Mouse (Mus musculus): Measurements from ENCODE around the gene Tgfbr3l. TPM values are rescaled to one million over a fixed set of nuclear protein-coding genes. Genes with fewer than 3 reads are reported as not detected.

The Tgfbr3l gene
- total RNA-seq, 2 experiments from 2014 or later, result not detected

DNA sequence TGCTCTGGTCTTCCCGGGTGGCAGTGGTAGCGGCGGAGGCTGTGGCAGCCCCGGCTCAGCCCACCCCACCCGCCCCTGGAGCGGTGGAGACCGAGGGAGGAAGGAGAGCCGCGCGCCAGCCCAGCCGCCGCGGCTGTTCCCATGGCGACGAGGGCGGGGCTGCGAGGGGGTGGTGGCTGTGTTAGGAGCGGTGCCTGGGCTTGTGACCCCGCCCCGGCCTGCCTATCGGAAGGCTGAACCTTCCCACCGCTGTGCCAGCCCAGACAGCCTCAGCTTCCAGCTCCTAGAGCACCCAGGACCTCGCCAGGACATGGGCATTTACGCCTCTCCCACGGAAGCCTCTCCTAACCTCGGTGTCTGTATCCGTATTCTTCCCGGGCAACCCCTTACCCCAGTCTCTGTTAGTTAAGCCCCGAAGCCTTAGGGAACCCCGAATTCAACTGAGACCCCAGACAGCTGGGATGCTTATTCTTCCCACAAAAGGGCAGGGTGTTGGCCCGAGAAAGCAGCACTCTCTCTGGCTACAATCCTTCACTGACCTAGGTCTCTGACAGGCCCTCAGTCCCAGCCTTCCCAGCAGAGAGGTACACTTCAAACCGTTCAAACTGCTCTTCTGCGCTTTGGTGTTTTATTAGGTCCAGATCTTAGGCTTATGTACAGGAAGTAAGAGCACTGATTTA is 11.3 kb downstream of the Tgfbr3l start, which contains the start of gene Ctxn1:
Ctxn1 (minus strand) TSS at position 150 of the 680 bp plus-strand sequence.
- peak; percentile 93 for ATAC-seq (replicated peaks; ENCODE audit: low FRiP score, poor library complexity, severe bottlenecking)

DNA sequence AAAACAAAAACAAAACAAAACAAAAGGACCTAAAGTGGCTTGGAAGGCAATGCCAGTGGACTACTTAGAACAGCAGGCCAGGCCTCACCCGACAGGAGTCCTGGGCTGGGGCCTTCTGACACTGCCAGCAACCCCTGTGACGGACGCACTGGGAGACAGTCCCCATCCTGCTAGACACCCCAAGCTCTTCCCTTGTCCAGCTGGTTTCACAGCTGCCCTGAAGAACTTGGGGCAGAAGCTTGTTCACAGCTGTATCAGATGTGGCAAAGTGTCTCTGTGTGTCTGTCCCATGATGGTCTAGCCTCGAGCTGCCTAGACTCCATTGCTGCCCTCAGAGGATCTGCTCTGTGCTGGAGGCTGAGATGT is 11.8 kb downstream of the Tgfbr3l start:
- ATAC-seq (replicated peaks; ENCODE audit: low FRiP score, poor library complexity, severe bottlenecking), result no peak

DNA sequence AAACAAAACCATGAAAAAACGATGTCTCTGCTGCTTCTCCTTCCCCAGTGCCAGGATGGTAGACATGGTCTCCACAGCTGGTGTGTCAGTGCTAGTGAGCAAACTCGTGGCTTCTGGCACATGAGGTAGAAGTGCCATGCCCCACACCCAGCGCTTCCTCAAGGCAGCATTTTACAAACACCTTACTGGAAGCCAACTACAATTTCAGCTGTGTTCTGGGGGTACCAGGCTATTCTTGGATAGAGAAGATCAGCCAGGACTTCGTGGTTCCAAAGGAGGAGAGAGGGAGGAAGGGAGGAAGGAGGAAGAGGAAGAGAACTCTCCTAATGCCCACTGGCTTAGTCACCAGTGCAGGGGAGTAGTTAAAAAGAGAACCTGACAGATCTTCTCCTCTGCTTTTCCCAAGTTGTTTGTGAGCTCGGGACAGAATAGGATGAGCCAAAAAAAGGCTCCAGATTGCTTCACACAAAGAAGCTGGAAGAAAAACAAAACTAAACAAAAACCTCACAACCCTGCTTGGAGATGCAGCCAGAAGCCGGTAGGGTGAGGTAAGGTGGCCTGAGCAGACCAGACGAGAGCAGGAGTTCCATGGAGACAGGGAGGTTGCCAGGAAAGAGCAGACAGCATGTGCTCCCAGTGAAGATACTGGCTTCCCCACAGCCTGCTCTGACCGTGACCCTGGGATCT is 15.2 kb downstream of the Tgfbr3l start:
- ATAC-seq (replicated peaks; ENCODE audit: low FRiP score, poor library complexity, severe bottlenecking), result no peak

DNA sequence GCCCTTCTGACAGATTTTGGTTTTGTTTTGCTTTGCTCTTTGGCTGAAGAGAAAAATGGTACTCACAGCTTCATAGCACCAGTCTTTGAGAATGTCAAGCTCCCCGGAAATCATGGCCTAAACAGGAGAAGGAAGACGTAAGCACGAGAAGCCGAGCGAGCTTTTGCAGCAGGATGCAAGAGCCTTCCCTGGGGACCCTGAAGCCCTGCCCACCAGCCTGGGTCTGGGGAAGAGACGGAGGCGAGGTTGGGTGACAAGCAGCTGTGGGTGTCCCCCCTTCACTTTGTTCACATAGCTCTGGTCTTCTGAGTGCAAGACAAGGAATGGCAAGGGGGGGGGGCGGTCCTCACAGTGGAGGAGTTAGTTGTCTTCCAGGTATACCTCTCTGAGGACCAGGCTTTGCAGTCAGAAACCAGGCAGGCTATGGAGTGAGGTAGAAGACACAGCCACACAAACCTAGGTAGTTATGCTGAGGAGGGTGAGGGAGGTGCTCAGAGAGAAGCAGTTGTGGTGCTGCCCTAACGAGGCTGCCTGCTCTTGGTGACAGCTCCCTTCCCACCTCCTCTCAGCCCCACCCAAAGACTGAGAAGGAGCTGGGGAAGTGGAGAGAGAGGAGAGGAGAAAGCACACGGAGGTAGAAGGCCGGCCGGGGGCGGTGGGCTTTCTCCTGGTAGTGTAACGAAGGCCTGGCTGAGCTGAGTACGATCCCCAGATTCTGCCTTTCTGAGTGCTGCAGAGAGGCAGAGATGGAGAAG is 17.3 kb downstream of the Tgfbr3l start:
- ATAC-seq (replicated peaks; ENCODE audit: low FRiP score, poor library complexity, severe bottlenecking), result no peak

DNA sequence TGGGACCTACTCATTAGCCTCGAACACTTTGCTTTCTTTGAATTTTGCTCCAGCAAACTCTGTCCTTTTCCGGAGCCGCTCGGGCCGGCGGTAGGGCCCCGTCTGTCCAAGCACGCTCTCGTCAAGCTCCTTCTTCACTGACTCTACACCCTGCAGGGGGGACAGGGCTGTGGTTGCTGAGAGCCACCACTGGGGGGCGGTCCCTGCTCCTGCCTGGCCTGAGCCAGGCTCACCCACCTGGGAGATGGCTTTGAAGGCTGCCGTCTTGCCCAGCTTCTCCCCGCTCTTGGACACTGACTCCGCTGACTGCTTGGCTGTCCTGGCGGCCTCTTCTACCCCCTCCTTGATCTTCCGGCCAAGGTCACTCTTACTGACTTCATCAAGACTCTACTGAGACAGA is 19.6 kb downstream of the Tgfbr3l start:
- ATAC-seq (replicated peaks; ENCODE audit: low FRiP score, poor library complexity, severe bottlenecking), result no peak

DNA sequence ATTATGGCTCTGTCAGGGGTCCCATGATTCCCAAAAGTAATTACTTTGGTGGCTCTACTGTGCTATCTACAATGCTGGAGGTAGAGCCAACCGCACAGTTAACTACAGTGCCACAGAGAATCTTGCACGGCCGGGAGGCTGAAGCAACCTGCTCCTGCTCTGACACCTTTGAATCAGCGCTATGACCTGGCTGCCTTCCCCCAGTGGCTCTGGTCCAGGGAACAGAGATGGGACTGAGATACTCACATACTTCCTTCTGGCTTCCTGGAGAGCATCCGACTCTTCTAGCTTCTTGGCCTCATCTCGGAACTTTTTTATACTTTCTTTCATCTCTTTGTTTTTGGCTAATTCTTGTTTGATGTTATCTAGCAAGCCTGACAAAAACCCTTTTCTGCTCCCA is 21.6 kb downstream of the Tgfbr3l start:
- ATAC-seq (replicated peaks; ENCODE audit: low FRiP score, poor library complexity, severe bottlenecking), result no peak

DNA sequence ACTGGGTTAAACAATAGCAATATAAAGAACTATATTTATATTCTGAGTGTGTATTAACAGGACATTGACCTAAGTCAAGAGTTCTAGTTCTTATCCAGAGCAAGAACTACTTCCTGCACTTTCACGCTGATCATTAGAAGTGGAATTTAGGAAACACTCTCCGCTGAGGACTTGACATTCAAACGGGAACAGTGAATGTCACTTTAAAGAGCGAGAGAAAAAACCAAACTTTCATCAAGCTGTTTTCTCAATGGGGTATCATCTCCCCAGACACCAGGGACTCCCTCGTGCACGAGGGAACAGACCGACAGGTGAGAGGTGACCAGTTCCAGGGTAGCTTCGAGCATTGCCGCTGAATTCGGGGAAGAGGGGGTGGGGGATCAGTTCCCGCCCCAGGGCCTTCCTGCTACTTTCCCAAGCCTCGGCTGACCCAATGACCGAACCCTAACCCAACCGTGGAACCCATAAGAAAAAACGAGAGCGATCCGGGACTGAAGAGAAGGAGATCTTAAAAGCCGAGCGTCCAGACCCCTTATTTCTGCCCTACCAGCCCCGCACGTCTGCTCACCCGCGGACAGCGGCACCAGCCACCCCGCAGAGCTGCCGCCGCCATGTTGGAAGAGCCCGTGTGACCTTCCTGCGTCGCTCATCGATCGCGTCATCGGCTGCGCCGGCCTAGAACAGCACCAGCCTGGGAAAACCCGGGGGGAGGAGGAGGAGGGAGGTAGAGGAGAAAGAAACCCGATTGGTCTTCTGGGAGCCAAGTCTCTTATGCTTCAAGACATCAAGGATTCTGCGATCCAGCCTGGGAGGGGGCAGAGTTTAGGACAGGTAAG is 27.5 kb downstream of the Tgfbr3l start, which contains the start of gene Timm44:
Timm44 (minus strand) TSS at position 639 of the 836 bp plus-strand sequence.
- peak; percentile 99 for ATAC-seq (replicated peaks; ENCODE audit: low FRiP score, poor library complexity, severe bottlenecking)

DNA sequence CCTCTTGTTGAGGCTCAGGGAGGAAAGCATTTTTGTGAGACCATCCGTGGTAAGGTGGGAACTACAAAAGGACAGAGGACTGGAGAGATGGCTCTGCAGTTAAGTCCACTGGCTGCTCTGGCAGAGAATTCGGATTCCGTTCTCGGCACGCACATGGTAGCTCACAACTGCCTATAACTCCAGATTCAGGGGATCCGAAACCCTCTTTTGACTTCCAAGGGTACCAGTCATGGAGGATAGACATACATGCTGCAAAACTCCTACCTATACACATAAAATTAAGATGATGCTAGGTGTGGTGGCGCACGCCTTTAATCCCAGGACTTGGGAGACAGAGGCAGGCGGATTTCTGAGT is 28.1 kb downstream of the Tgfbr3l start:
- no peak for ATAC-seq (replicated peaks; ENCODE audit: low FRiP score, poor library complexity, severe bottlenecking)

DNA sequence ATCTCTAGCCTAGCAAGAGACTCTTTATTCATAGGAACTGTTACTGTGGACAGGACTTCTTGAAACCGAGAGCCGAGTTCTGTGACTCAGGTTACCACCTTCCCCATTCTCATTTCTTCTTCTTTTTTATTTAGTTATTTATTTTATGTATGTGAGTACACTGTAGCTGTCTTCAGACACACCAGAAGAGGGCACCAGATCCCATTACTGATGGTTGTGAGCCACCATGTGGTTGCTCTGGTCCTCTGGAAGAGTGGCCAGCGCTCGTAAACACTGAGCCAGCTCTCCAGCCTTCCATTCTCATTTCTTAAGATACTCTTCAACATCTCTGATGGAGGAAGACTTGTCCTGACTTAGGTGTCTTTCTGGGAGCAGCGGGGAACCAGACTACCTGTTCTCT is 44.7 kb downstream of the Tgfbr3l start:
- ATAC-seq (replicated peaks; ENCODE audit: low FRiP score, poor library complexity, severe bottlenecking), result no peak

DNA sequence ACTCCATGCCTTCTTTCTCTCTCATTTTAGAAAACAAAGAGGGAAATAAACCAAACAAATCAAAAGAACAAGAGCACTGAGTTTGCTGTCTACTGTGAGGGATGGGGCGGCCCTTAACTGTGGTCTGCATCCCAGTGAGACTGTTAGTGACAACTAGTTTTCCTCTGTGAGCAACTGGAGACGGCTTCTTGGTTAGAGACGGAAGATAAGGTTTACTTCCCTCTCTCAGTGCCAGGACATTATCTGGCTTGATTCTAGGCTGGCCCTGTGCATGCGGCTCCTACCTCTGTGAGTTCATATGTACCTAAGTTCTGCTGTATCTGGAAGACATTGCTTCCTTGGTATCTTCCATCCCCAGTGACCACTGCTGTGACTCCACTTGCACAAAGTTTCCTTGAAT is 49.8 kb downstream of the Tgfbr3l start:
- ATAC-seq (replicated peaks; ENCODE audit: low FRiP score, poor library complexity, severe bottlenecking), result no peak

Other genes starting within 250 kb of the Tgfbr3l start
- 15.1 and 19.8 TPM in 2 replicates for gene Cd209f, start 142.4 kb upstream of the Tgfbr3l start, total RNA-seq (2015; ENCODE audit: low replicate concordance)
- 6.4 TPM in 1 of 2 replicates, not detected in the other for gene Cd209f, start 142.4 kb upstream of the Tgfbr3l start, total RNA-seq (2017; ENCODE audit: low replicate concordance)
- 4.0 TPM in 1 of 2 replicates, not detected in the other for gene Cd209g, start 114.1 kb upstream of the Tgfbr3l start, total RNA-seq (2015; ENCODE audit: low replicate concordance)
- gene Cd209g, start 114.1 kb upstream of the Tgfbr3l start, total RNA-seq (2017; ENCODE audit: low replicate concordance), result 0.13 and 2.6 TPM in 2 replicates
- 2.9 and 6.1 TPM in 2 replicates for gene Evi5l, start 81.6 kb upstream of the Tgfbr3l start, total RNA-seq (2015; ENCODE audit: low replicate concordance)
- gene Evi5l, start 81.6 kb upstream of the Tgfbr3l start, total RNA-seq (2017; ENCODE audit: low replicate concordance), result 2.2 and 13.6 TPM in 2 replicates
- not detected in 2 replicates for gene Prr36, start 30.8 kb upstream of the Tgfbr3l start, total RNA-seq (2015; ENCODE audit: low replicate concordance)
- not detected in 2 replicates for gene Prr36, start 30.8 kb upstream of the Tgfbr3l start, total RNA-seq (2017; ENCODE audit: low replicate concordance)
- not detected in 2 replicates for gene Lrrc8e, start 21.4 kb upstream of the Tgfbr3l start, total RNA-seq (2015; ENCODE audit: low replicate concordance)
- 0.76 TPM in 1 of 2 replicates, not detected in the other for gene Lrrc8e, start 21.4 kb upstream of the Tgfbr3l start, total RNA-seq (2017; ENCODE audit: low replicate concordance)
- gene Map2k7, start 9.5 kb upstream of the Tgfbr3l start, total RNA-seq (2015; ENCODE audit: low replicate concordance), result 25.2 and 25.6 TPM in 2 replicates
- 16.9 and 20.3 TPM in 2 replicates for gene Map2k7, start 9.5 kb upstream of the Tgfbr3l start, total RNA-seq (2017; ENCODE audit: low replicate concordance)
- 2.5 TPM in 1 of 2 replicates, not detected in the other for gene Gm49320, start 9.3 kb upstream of the Tgfbr3l start, total RNA-seq (2015; ENCODE audit: low replicate concordance)
- gene Gm49320, start 9.3 kb upstream of the Tgfbr3l start, total RNA-seq (2017; ENCODE audit: low replicate concordance), result not detected in 2 replicates
- 4.2 and 10.5 TPM in 2 replicates for gene Snapc2, start 4.9 kb downstream of the Tgfbr3l start, total RNA-seq (2015; ENCODE audit: low replicate concordance)
- 3.2 and 6.7 TPM in 2 replicates for gene Snapc2, start 4.9 kb downstream of the Tgfbr3l start, total RNA-seq (2017; ENCODE audit: low replicate concordance)
- not detected in 2 replicates for gene Ctxn1, start 11.1 kb downstream of the Tgfbr3l start, total RNA-seq (2015; ENCODE audit: low replicate concordance)
- 1.1 TPM in 1 of 2 replicates, not detected in the other for gene Ctxn1, start 11.1 kb downstream of the Tgfbr3l start, total RNA-seq (2017; ENCODE audit: low replicate concordance)
- 30.6 and 42.9 TPM in 2 replicates for gene Timm44, start 27.7 kb downstream of the Tgfbr3l start, total RNA-seq (2015; ENCODE audit: low replicate concordance)
- 28.4 and 36.9 TPM in 2 replicates for gene Timm44, start 27.7 kb downstream of the Tgfbr3l start, total RNA-seq (2017; ENCODE audit: low replicate concordance)
- 12.6 and 23.4 TPM in 2 replicates for gene Ccl25, start 77.0 kb downstream of the Tgfbr3l start, total RNA-seq (2015; ENCODE audit: low replicate concordance)
- gene Ccl25, start 77.0 kb downstream of the Tgfbr3l start, total RNA-seq (2017; ENCODE audit: low replicate concordance), result 7.1 and 17.3 TPM in 2 replicates
- gene Elavl1, start 77.2 kb downstream of the Tgfbr3l start, total RNA-seq (2015; ENCODE audit: low replicate concordance), result 51.2 and 69.2 TPM in 2 replicates
- 45.0 and 55.6 TPM in 2 replicates for gene Elavl1, start 77.2 kb downstream of the Tgfbr3l start, total RNA-seq (2017; ENCODE audit: low replicate concordance)
- 0.84 and 1.8 TPM in 2 replicates for gene Cers4, start 244.8 kb downstream of the Tgfbr3l start, total RNA-seq (2015; ENCODE audit: low replicate concordance)
- 0.53 and 0.64 TPM in 2 replicates for gene Cers4, start 244.8 kb downstream of the Tgfbr3l start, total RNA-seq (2017; ENCODE audit: low replicate concordance)